Mouse (Mus musculus): ENCODE measurements around the gene C1qtnf7. TPM values are rescaled to one million over a fixed set of nuclear protein-coding genes. Genes with fewer than 3 reads are reported as not detected.

Gene C1qtnf7
- polyA plus RNA-seq (2016; fragmentation: Nextera tagmentation; extraction: Ambion mirVana): 0.26 TPM in 1 of 2 replicates, not detected in the other

DNA sequence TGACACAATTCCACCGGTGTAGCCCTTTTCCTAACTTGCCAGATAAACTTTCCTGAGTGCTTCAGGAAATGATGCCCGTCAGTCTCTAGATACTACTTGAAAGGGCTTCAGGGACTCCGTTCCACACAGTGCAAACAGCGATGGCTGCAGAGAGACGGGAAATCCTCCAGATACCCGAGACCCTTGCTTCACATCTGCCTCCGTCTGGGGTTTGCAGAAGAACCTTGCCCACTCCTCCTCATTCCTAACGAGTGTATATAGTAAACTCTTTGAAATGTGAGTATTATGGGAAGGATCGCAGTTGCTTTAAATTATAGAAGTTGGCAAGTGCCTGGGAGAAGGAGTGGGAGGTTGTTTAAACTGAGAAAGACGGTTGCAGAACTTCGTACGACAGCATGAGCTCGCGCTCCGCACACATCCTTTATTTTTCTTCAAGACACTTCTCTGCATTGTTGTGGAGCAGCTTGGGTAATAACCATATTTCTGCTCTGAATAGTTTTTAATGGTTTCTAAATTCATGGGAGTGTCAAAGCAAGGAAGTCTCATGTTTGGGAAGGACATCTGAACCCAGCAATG lies at the start of gene C1qtnf7:
Gene C1qtnf7, plus strand, starts transcription at position 138 of the 576 bp plus-strand sequence.
- Histone ChIP-seq H3K27ac (no peak within 1 kb of the TSS), H3K4me1 (no peaks in the 10 kb centered on the region), H3K4me3 (no peak within 1 kb of the TSS), H3K27me3 (ENCODE audit: poor library complexity, severe bottlenecking) (no peaks in the 10 kb centered on the region), H3K9me3 (no peaks in the 10 kb centered on the region), H3K36me3 (replicated peaks) (no peaks in the 10 kb centered on the region)
- no peak for DNase-seq (ENCODE audit: extremely low spot score, low spot score)
- WGBS: 83% methylated on average over 15 of the region's 15 CpGs

DNA sequence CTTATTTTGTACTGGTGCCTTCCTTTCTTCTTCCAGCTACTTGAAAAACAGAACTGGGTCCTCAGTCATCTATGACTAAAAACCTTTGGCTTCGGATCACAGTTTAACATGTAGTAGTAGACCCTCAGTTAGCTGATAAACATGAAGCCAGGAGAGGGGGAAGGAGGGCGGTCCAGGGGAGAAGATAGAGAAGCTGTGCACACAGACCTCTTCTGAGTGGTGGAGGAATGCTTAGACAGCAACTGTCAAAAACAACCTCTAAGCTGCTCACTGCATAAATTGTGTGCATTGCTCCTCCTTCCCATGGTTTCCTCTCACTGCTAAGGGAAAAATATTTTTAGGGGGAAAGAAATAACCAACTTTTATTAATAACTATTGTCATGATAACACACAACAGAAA lies 48.6 kb upstream of the C1qtnf7 start:
- H3K27ac ChIP-seq: no peak overlapping the region
- no peaks in the 10 kb centered on the region for H3K4me1 ChIP-seq
- H3K4me3 ChIP-seq: no peak overlapping the region
- DNase-seq (ENCODE audit: extremely low spot score, low spot score): no peak
- H3K9me3 ChIP-seq: no peaks in the 10 kb centered on the region
- H3K27me3 ChIP-seq (ENCODE audit: poor library complexity, severe bottlenecking): no peaks in the 10 kb centered on the region
- no peaks in the 10 kb centered on the region for H3K36me3 ChIP-seq (replicated peaks)
- WGBS: 88% methylated on average over 2 of the region's 2 CpGs

DNA sequence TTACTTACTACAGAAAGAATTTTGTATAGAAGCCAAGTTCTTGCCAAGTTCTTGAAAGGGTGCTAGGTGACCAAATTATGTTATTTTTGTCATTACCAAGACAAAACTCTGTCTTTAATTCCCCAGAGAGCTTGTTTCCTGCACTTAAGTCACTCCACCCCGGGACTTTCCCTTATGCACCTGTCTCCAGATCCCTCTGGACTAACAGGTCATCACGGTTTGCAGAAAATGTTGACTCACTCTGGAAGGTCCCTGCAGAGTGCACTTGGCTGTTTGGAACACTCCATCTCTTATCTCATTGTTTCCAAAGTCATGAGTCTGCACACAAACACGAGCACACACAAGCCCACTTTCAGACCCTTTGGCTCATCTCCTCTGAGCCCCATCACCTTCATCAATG lies 48.1 kb upstream of the C1qtnf7 start:
- no peaks in the 10 kb centered on the region for H3K9me3 ChIP-seq
- DNase-seq (ENCODE audit: extremely low spot score, low spot score): no peak
- H3K27me3 ChIP-seq (ENCODE audit: poor library complexity, severe bottlenecking): no peaks in the 10 kb centered on the region
- H3K4me1 ChIP-seq: no peaks in the 10 kb centered on the region
- WGBS: 82% methylated on average over 3 of the region's 3 CpGs
- H3K27ac ChIP-seq: no peak overlapping the region
- no peaks in the 10 kb centered on the region for H3K36me3 ChIP-seq (replicated peaks)
- H3K4me3 ChIP-seq: no peak overlapping the region

DNA sequence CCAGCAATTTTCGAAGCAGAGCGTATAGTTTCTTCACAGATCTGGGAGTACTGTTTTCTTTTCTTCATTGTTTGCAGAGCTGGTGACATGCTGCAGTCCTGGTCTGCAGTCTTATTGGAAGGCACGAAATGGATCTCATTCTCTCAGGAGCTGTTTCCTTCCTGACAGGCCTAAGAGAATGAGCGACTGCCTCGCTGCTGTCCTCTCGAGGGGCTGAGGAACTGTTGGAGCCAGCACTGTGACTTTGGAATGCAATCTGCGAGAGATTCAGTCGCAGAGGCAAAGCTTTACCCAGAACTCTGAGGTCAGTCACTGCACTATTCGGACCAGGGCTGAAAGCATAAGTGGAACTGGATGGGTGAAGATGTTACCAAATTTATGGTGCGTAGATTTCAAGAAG lies 46.4 kb upstream of the C1qtnf7 start:
- DNase-seq (ENCODE audit: extremely low spot score, low spot score): no peak
- no peak overlapping the region for H3K27ac ChIP-seq
- no peaks in the 10 kb centered on the region for H3K4me1 ChIP-seq
- H3K9me3 ChIP-seq: no peaks in the 10 kb centered on the region
- no peaks in the 10 kb centered on the region for H3K36me3 ChIP-seq (replicated peaks)
- H3K4me3 ChIP-seq: no peak overlapping the region
- H3K27me3 ChIP-seq (ENCODE audit: poor library complexity, severe bottlenecking): no peaks in the 10 kb centered on the region
- WGBS: 84% methylated on average over 10 of the region's 10 CpGs

DNA sequence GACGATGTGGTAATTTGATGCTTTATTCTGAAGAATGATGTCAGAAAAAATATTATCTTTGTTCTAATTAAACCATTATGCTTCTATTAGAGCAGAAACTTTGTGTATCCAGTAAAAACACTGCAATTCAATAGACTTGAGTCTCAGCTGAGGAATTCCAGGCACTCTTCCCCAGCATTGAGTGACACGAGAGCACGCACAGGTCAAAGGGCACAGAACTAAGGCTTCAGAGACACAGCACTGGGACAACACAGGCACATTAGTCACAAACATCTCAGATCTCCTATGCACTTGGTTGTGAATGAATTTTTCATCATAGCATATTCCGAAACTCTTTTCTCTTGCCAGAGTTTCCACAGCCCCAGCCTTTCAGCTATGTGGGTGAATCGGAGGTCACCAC lies 37.4 kb upstream of the C1qtnf7 start:
- no peak for DNase-seq (ENCODE audit: extremely low spot score, low spot score)
- Histone ChIP-seq H3K27ac (no peak overlapping the region), H3K27me3 (ENCODE audit: poor library complexity, severe bottlenecking) (no peaks in the 10 kb centered on the region), H3K4me3 (no peak overlapping the region), H3K4me1 (peaks cover 10% of the 10 kb centered on the region), H3K9me3 (no peaks in the 10 kb centered on the region), H3K36me3 (replicated peaks) (no peaks in the 10 kb centered on the region)
- WGBS: 73% methylated on average over 5 of the region's 5 CpGs

DNA sequence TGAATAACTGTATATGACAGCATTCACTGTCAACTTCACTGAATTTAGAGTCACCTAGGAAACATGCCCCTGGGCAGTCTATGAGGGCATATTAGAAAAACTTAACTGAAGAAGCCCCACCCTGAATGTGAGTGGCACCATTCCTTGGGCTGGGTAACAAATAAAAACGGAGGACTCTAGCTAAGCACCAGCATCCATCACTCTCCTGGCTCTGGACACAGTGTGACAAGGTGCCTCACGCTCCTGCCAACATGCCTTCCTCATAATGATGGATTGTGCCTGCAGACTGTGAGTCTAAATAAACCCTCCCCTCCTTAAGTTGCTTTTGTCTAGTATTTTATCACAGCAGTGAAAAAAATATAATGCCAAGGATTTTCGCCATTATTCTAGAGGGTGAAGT lies 35.3 kb upstream of the C1qtnf7 start:
- H3K4me1 ChIP-seq: peaks cover 10% of the 10 kb centered on the region
- no peaks in the 10 kb centered on the region for H3K9me3 ChIP-seq
- no peaks in the 10 kb centered on the region for H3K36me3 ChIP-seq (replicated peaks)
- WGBS: 83% methylated on average over 3 of the region's 3 CpGs
- H3K4me3 ChIP-seq: no peak overlapping the region
- DNase-seq (ENCODE audit: extremely low spot score, low spot score): no peak
- no peak overlapping the region for H3K27ac ChIP-seq
- H3K27me3 ChIP-seq (ENCODE audit: poor library complexity, severe bottlenecking): no peaks in the 10 kb centered on the region

DNA sequence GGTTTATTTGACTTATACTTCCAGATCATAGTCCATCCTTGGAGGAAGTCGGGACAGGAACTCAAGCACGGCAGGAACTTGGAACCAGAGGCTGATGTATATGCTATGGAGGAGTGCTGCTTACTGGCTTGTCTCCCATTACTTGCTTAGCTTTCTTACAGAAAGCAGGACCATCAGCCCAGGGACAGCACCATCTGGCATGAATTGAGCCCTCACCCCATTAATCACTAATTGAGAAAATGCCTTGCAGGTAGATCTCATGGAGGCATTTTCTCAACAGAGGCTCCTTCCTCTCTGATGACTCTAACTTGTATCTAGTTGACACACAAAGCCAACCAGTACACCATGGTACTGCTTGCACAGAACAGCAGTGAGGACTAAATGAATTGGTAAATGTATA lies 34.6 kb upstream of the C1qtnf7 start:
- no peaks in the 10 kb centered on the region for H3K36me3 ChIP-seq (replicated peaks)
- WGBS: 95% methylated on average over 2 of the region's 2 CpGs
- H3K4me3 ChIP-seq: no peak overlapping the region
- H3K9me3 ChIP-seq: no peaks in the 10 kb centered on the region
- H3K27ac ChIP-seq: no peak overlapping the region
- no peak for DNase-seq (ENCODE audit: extremely low spot score, low spot score)
- H3K27me3 ChIP-seq (ENCODE audit: poor library complexity, severe bottlenecking): no peaks in the 10 kb centered on the region
- H3K4me1 ChIP-seq: peaks cover 10% of the 10 kb centered on the region

DNA sequence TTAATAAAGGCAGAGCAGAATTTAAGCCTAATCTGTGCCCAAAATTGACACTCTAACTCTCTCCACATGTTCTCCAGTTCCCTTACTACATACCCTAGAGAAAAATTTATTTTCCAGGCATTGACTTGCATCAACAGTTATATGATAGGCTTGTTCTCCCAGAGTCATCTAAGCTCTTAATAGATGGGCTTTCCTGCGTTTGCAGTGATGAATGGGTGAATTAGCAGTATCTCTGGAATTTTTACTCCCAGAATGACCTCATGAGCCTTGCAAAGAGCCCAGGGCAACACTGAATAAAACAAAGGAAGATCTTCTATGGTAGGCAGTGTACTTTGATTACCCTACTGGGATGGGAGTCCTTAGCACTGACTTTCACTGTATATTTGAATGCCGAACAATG lies 33.5 kb upstream of the C1qtnf7 start:
- WGBS: 52% methylated on average over 2 of the region's 2 CpGs
- Histone ChIP-seq H3K27ac (no peak overlapping the region), H3K4me1 (peaks cover 10% of the 10 kb centered on the region), H3K36me3 (replicated peaks) (no peaks in the 10 kb centered on the region), H3K4me3 (no peak overlapping the region), H3K9me3 (no peaks in the 10 kb centered on the region), H3K27me3 (ENCODE audit: poor library complexity, severe bottlenecking) (no peaks in the 10 kb centered on the region)
- DNase-seq (ENCODE audit: extremely low spot score, low spot score): no peak

DNA sequence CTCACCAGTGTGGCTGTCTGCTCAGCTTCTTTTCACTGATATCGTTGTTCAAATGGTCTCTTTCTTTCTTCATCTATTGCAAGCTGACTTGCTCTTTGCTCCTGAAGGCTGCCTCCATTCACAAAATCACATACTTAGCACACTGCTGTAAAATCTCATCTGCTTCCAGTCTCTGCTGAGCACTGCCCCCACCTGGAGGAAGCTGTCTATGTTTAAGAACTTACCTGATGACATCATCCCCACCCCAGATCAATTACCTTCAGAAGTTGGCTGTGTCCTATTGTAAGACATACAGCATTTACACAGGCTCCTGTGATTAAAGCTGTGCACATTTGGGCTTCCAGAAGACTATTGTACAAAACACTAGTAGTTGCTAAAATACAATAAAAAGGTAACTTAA lies 13.5 kb upstream of the C1qtnf7 start:
- 88% methylated on average over 1 of the region's 1 CpGs for WGBS
- no peak for DNase-seq (ENCODE audit: extremely low spot score, low spot score)
- Histone ChIP-seq H3K9me3 (no peaks in the 10 kb centered on the region), H3K4me3 (no peak overlapping the region), H3K27ac (no peak overlapping the region), H3K27me3 (ENCODE audit: poor library complexity, severe bottlenecking) (no peaks in the 10 kb centered on the region), H3K36me3 (replicated peaks) (no peaks in the 10 kb centered on the region), H3K4me1 (no peaks in the 10 kb centered on the region)

DNA sequence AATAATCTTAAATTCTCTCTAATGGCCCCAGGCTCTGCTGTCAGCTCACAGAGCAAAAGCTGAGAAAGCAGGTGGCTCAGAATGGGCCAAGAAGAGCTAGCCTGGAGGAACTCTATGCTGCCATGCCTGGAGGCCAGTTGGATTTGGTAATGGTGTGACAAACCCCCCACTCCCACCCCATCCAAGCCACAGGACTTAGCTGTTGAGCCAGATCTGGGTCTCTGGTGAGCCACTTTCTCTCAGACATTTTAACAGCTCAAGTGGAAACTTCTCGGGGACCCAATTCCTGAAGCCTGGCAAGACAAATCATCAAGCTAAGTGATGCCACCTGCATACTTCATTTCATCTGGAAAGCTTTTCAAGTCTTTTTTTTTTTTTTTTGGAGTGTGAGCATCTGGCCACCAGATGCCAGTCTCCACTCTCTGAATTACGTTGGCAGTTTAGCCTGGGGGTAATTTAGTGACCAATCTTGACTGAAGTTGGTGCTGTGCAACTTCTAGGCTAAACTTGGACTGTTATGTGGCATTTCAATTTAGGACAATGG lies 11.0 kb upstream of the C1qtnf7 start:
- WGBS: 67% methylated on average over 2 of the region's 2 CpGs
- H3K27me3 ChIP-seq (ENCODE audit: poor library complexity, severe bottlenecking): no peaks in the 10 kb centered on the region
- H3K9me3 ChIP-seq: no peaks in the 10 kb centered on the region
- no peaks in the 10 kb centered on the region for H3K36me3 ChIP-seq (replicated peaks)
- no peaks in the 10 kb centered on the region for H3K4me1 ChIP-seq
- DNase-seq (ENCODE audit: extremely low spot score, low spot score): no peak
- no peak overlapping the region for H3K4me3 ChIP-seq
- no peak overlapping the region for H3K27ac ChIP-seq

DNA sequence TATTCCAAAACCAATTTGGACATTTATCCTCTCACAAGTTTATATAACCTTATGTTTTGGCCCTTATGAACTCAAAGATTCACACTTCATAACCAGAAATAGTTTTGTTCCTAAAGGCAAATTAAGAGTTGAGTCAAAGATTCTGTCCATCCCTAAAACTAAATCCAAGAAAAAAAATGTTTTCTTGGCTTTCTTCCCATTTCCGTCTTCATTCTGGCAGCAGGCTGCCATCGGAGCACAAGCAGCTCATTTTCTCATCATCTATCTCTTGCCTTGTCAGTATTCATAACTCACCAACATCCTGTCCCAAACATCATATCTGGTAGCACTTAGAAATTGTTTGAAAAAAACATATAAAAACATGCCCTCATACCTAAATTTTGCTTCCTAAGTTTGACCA lies 6.9 kb upstream of the C1qtnf7 start:
- no peak for DNase-seq (ENCODE audit: extremely low spot score, low spot score)
- 91% methylated on average over 2 of the region's 2 CpGs for WGBS
- Histone ChIP-seq H3K4me3 (no peak overlapping the region), H3K27ac (no peak overlapping the region), H3K27me3 (ENCODE audit: poor library complexity, severe bottlenecking) (no peaks in the 10 kb centered on the region), H3K36me3 (replicated peaks) (no peaks in the 10 kb centered on the region), H3K4me1 (no peaks in the 10 kb centered on the region), H3K9me3 (no peaks in the 10 kb centered on the region)

DNA sequence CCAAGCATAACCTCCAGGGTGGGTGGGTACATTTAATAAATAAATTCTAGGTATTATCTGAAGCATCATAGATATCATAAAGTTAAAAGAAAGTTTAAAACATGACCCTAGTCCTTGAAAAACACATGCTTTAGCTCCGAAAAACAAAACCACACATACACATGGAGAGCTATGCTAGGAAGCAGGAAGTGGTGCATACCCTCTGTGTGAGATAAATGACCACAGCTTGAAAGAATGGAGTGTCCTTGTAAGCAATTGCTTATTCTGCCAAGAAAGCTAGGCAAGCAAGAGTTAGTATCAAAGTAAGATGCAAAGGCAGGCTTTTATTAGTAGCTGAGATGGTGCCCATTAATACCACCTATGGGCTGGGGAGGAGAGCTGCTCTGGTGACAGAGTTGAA lies 6.4 kb upstream of the C1qtnf7 start:
- H3K36me3 ChIP-seq (replicated peaks): no peaks in the 10 kb centered on the region
- no peaks in the 10 kb centered on the region for H3K9me3 ChIP-seq
- no peaks in the 10 kb centered on the region for H3K27me3 ChIP-seq (ENCODE audit: poor library complexity, severe bottlenecking)
- H3K27ac ChIP-seq: no peak overlapping the region
- DNase-seq (ENCODE audit: extremely low spot score, low spot score): no peak
- no peak overlapping the region for H3K4me3 ChIP-seq
- 85% methylated on average over 1 of the region's 1 CpGs for WGBS
- H3K4me1 ChIP-seq: no peaks in the 10 kb centered on the region

DNA sequence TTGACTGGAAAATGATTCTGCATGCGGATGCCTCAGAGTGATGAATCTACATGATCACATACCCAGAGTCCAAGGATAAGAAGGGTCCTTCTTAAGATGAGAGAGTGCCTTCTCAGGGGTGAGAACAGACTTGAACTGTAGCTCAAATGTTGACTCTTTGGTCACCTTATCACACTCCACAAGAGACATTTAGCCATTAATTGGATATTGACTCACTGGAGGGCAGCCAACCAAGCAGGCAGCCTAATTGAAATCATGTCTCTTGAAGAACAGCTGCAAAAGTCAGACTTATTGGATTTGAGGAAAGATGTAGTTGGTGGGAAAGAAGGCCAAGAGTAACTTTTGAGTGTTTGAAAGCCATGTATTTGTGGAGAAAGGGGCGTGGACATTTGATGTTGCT lies 4.2 kb upstream of the C1qtnf7 start:
- H3K4me1 ChIP-seq: no peaks in the 10 kb centered on the region
- 87% methylated on average over 2 of the region's 2 CpGs for WGBS
- H3K27me3 ChIP-seq (ENCODE audit: poor library complexity, severe bottlenecking): no peaks in the 10 kb centered on the region

DNA sequence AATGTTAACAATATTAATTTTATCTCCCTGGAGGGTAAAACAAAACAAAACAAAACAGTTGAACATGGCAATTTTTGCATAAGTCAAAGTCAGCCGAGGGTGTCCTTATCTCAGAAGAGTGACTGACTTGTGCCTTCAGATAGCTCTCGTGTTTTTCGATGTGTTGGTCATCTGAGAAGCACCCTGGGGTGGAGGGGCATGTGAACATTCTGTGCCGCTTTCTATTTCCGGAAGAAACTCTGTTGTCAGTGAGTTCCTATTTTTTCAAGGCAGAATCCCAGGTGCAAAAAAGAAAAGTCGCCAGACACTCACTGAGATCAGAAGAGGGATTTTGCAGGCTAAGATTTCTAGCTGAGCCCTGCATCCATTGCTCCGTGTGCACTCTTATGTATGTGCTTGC lies 1.2 kb downstream of the C1qtnf7 start:
- Histone ChIP-seq H3K27ac (no peak overlapping the region), H3K4me3 (no peak overlapping the region), H3K9me3 (no peaks in the 10 kb centered on the region), H3K4me1 (no peaks in the 10 kb centered on the region), H3K36me3 (replicated peaks) (no peaks in the 10 kb centered on the region), H3K27me3 (ENCODE audit: poor library complexity, severe bottlenecking) (no peaks in the 10 kb centered on the region)
- DNase-seq (ENCODE audit: extremely low spot score, low spot score): no peak
- WGBS: 86% methylated on average over 7 of the region's 7 CpGs

More for the DNA sequence above, 4.2 kb upstream of the C1qtnf7 start:
- Histone ChIP-seq H3K36me3 (replicated peaks) (no peaks in the 10 kb centered on the region), H3K27ac (no peak overlapping the region), H3K4me3 (no peak overlapping the region), H3K9me3 (no peaks in the 10 kb centered on the region)
- no peak for DNase-seq (ENCODE audit: extremely low spot score, low spot score)
